In genomic region chrX:99215931-99216330, GRCm38 (mm10) we compare ENCODE assay signal across 12 mouse cellular contexts.
DNase-seq lines count a peak whose midpoint lies in the region; ATAC-seq lines count a peak whose summit lies in the region.
"Had no signal": no experiment of that assay in that cellular context is flagged by ENCODE, and none has a peak within 500 bp of the region (broad histone marks: within the 10 kb centered on the region; RNA-seq: fewer than 3 reads in every experiment).

No protein-coding gene starts in this region.

- H3K36me3 ChIP-seq in heart, embryonic 10.5 days, result no peaks in the 10 kb centered on the region
- no peaks in the 10 kb centered on the region for H3K36me3 ChIP-seq in kidney, embryonic 16.5 days (ENCODE audit: insufficient read depth, low read length)
- H3K36me3 ChIP-seq in embryonic facial prominence, embryonic 13.5 days, result no peaks in the 10 kb centered on the region
- H3K36me3 ChIP-seq in limb, embryonic 15.5 days, result no peaks in the 10 kb centered on the region

- no peak for DNase-seq in heart, embryonic 10.5 days (ENCODE audit: low spot score)
- no peak for DNase-seq in heart, postnatal 4 days
- no peak for DNase-seq in kidney, postnatal 10 days
- no peak for DNase-seq in frontal cortex, adult 2 months (ENCODE audit: extremely low spot score in 1 of 2, low spot score in 1 of 2)
- no peak for DNase-seq in T-cell, adult 2 months (ENCODE audit: low spot score)
- DNase-seq: adrenal gland, postnatal 25 days; gastrocnemius, postnatal 10 days had no signal

- H3K9ac ChIP-seq in kidney, embryonic 16.5 days (replicated peaks; ENCODE audit: low read length), result no peak overlapping the region
- H3K9ac ChIP-seq in embryonic facial prominence, embryonic 13.5 days, result no peak overlapping the region
- no peak overlapping the region for H3K9ac ChIP-seq in limb, embryonic 15.5 days

- peaks cover 91% of the 10 kb centered on the region for H3K27me3 ChIP-seq in heart, embryonic 10.5 days (ENCODE audit: insufficient read depth, poor library complexity, severe bottlenecking)
- H3K27me3 ChIP-seq in kidney, embryonic 16.5 days (ENCODE audit: insufficient read depth, low read length), result peaks cover 27% of the 10 kb centered on the region; the same call in 1 of the 2 replicates
- H3K27me3 ChIP-seq in embryonic facial prominence, embryonic 13.5 days, result peaks cover 68% of the 10 kb centered on the region
- peaks cover 71% of the 10 kb centered on the region for H3K27me3 ChIP-seq in limb, embryonic 15.5 days

- 57% methylated on average over 5 of the region's 5 CpGs for WGBS in heart, embryonic 10.5 days
- WGBS in kidney, embryonic 16.5 days, result 56% methylated on average over 5 of the region's 5 CpGs
- WGBS in embryonic facial prominence, embryonic 13.5 days, result 71% methylated on average over 5 of the region's 5 CpGs
- 51% methylated on average over 5 of the region's 5 CpGs for WGBS in limb, embryonic 15.5 days

- peak overlapping the region; percentile 91 for H3K27ac ChIP-seq in heart, embryonic 10.5 days
- H3K27ac ChIP-seq in kidney, embryonic 16.5 days (ENCODE audit: low read length), result peak overlapping the region; percentile 84
- no peak overlapping the region for H3K27ac ChIP-seq in embryonic facial prominence, embryonic 13.5 days
- H3K27ac ChIP-seq in limb, embryonic 15.5 days, result no peak overlapping the region

- no peak overlapping the region for H3K4me3 ChIP-seq in heart, embryonic 10.5 days
- H3K4me3 ChIP-seq in kidney, embryonic 16.5 days (ENCODE audit: low read length), result no peak overlapping the region; the same call in 1 of the 2 replicates
- H3K4me3 ChIP-seq in embryonic facial prominence, embryonic 13.5 days, result no peak overlapping the region
- H3K4me3 ChIP-seq in limb, embryonic 15.5 days, result no peak overlapping the region
- H3K4me3 ChIP-seq: myocyte had no signal

- H3K4me1 ChIP-seq in heart, embryonic 10.5 days, result peaks cover 47% of the 10 kb centered on the region
- peaks cover 44% of the 10 kb centered on the region; the same call in 1 of the 2 replicates for H3K4me1 ChIP-seq in kidney, embryonic 16.5 days (ENCODE audit: insufficient read depth, low read length)
- H3K4me1 ChIP-seq in embryonic facial prominence, embryonic 13.5 days, result peaks cover 29% of the 10 kb centered on the region
- peaks cover 26% of the 10 kb centered on the region for H3K4me1 ChIP-seq in limb, embryonic 15.5 days

- peak overlapping the region; percentile 55 for H3K4me2 ChIP-seq in kidney, embryonic 16.5 days (replicated peaks; ENCODE audit: low read depth, low read length)
- H3K4me2 ChIP-seq in embryonic facial prominence, embryonic 13.5 days, result peak overlapping the region; percentile 64
- H3K4me2 ChIP-seq in limb, embryonic 15.5 days, result peak overlapping the region; percentile 49; the same call in 1 of the 2 replicates

- no peaks in the 10 kb centered on the region for H3K9me3 ChIP-seq in heart, embryonic 10.5 days
- H3K9me3 ChIP-seq in kidney, embryonic 16.5 days (ENCODE audit: low read length), result no peaks in the 10 kb centered on the region
- no peaks in the 10 kb centered on the region for H3K9me3 ChIP-seq in embryonic facial prominence, embryonic 13.5 days
- no peaks in the 10 kb centered on the region for H3K9me3 ChIP-seq in limb, embryonic 15.5 days

- ATAC-seq in kidney, embryonic 16.5 days (ENCODE audit: low FRiP score, low TSS enrichment), result no peak
- no peak for ATAC-seq in embryonic facial prominence, embryonic 13.5 days (ENCODE audit: insufficient number of reproducible peaks, insufficient read depth, low FRiP score, low TSS enrichment, low read depth)
- no peak for ATAC-seq in limb, embryonic 15.5 days (ENCODE audit: insufficient number of reproducible peaks, low FRiP score, low TSS enrichment, low read depth)
- ATAC-seq: Patski had no signal

Comparison
In these comparisons a context has a peak if more than half of its experiments do, and no peak if none do; other contexts are left out.
1. H3K27ac ChIP-seq: peak in heart, embryonic 10.5 days (single experiment) and kidney, embryonic 16.5 days (single experiment); none in embryonic facial prominence, embryonic 13.5 days (single experiment) and limb, embryonic 15.5 days (single experiment).
2. Peak in every context shown above with its lines, with median percentiles within 50 percentile points of each other: H3K4me2 ChIP-seq.